Mouse (Mus musculus) cerebellum, adult (tissue): ENCODE results near the gene Hapln3.

Experiments
- ATAC-seq: cut with Nextera tagmentation; 2 replicates; pipeline ENCODE4 v1.9.2; 2017; ENCODE audit warnings: mild to moderate bottlenecking, moderate library complexity, mixed read lengths; ENCODE audit not compliant: insufficient number of reproducible peaks, low FRiP score, low TSS enrichment

Gene Hapln3

DNA sequence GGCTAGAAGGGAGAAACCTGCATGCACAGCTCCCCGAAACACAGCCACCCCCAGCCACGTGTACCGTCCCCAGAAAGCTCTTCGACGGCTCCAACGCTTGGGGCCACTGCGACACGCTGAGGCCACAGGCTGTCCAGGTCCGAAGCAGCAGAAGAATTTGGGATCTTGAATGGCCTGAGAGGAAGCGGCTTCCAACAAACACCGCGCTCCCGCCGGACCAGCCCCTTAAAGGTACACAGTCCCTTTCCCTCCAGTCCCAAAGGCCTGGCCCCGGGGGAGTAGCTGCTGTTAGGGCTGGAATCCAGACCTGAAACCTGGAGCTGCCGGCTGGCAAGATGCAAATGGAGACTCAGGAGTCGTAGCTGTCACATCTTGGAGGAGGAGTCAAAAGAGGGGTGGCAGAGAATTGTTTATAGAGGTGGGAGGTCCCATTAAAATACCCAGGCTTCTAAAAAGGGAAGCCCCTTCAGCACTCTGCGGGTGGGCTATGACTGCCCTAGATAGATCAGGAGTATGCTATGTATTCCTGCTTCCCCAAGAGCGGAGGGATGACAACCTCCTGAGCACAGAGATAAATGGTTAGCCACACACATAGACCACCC, at the start of gene Hapln3:
Gene Hapln3 (minus strand): TSS at position 176 of the 602 bp plus-strand sequence.
- no peak for ATAC-seq

DNA sequence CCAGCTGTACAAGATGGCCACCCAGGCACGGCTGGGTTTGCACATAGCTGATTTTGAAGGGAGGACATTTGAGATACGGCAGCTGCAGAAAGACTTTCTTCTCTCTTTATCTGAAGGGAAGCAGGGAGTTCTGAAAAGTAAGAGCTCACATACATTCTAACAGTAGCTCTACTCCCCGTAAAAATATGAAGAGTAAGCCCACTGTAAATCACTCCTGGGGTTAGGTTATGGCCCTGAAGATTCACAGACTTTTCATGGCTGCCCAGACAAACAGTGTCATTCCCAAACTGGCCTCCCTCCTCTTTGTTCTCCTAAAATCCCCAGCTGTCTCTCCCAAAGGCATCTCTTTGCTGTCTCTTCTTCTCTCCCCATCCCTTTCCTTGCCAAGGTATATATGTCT, 43.0 kb upstream of the Hapln3 start:
- ATAC-seq: no peak

DNA sequence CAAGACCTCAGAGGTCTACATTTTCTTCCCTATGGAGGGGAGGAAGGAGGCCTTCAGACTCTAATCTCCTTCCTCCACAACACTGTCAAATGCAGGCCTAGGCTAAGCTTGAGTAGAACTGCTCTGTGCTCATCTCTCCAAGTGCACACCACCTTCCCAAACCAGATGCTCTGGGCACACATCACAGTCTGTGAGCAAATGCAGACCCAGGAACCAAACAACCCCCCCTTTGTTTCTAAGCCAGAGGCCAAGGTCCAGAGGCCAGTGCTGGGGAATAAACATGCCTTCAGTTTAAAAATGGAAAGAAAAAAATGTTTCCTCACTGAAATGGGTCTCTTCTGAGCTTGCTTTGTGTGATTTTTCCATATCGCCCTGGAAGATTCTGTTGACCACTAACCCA, 41.0 kb upstream of the Hapln3 start:
- ATAC-seq: no peak

DNA sequence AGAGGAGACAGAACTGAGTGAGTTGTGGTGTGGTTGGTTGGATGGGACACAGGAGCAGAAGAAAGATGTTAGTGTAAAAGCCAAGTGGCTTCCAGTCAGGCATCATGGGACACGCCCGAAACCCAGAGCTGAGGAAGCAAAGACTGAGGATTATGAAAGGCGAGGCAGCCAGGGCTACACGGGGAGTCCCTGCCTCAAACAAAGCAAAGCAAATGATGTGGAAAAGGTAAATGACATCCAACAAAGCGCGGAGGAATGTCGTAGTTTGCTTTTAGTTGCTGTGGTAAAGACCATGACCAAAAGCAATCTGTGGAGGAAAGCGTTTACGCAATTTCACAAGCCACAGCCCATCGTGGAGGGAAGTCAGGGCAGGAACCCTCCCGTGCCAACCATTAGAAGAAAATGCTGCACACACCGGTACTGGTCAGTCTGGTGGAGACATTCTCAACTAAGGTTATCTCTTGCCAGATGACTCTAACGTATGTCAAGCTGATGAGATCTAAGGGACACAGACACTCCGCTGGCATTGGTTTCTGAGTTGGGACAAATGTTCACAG, 36.3 kb upstream of the Hapln3 start:
- ATAC-seq: no peak

DNA sequence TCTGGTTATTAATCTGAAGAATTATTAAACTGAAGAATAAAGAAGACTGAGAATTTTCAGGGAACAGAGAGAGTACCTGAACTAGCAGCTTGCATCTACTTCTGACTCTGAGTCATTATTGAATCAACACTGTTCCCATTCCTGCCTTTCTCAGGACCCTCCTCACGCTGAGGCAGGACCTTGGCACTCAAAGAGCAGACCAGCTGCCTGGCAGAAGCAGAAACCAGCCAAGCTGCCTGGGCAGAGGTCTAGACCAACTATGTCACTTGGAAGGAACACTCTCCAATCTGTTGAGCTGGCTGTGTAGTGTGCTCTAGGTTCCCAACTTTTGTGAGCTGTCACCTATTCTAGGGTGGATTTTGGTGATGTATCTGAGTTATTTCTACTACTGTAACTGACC, 28.6 kb upstream of the Hapln3 start:
- ATAC-seq: no peak

DNA sequence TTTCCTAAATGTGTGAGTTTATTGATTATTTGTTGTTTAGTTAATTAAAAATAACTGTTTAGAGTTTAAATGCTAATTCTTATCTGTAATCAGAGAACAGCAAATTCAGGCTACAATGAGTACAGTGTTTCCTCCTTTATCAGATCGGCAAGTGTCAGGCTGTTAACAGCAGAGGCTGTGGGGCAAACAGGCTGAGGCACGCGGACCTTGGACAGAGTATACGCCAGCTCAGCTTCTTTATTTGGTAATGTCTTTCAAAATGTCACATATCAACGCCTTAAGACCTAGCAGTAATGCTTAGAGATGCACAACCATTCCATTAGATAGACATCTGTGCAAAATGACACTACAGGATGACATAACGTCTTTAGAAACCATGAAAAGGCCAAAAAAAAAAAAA, 18.7 kb upstream of the Hapln3 start:
- no peak for ATAC-seq

DNA sequence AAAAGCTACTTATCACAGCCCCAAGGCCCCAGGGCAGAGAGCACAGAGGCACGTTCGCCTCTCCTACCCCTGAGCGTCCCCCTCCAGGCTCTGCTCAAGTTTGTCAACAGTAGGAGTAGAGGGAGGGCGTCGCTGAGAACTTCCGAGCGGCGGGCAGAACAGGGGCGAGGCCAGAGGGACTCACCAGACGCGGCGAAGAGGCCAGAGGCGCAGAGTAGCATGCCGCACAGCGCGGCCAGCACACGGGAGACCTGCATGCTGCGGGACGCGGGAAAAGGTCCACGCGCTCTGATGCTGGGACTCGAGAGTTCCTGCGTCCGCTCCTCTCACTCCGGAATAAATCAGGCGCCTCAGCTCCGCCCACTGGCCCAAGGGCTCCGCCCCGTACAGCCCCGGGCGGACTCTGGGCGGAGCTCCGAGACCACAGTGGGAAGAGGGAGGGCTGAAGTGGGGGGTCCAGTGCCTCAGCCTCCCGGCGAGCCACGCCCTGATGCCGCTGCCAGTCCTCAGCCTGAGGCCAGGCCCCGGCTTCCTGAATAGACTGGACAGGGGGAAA, 18.0 kb upstream of the Hapln3 start, which contains the start of gene Mfge8:
Gene Mfge8 (minus strand): TSS at position 350 of the 556 bp plus-strand sequence.
- ATAC-seq: peak; percentile 62

DNA sequence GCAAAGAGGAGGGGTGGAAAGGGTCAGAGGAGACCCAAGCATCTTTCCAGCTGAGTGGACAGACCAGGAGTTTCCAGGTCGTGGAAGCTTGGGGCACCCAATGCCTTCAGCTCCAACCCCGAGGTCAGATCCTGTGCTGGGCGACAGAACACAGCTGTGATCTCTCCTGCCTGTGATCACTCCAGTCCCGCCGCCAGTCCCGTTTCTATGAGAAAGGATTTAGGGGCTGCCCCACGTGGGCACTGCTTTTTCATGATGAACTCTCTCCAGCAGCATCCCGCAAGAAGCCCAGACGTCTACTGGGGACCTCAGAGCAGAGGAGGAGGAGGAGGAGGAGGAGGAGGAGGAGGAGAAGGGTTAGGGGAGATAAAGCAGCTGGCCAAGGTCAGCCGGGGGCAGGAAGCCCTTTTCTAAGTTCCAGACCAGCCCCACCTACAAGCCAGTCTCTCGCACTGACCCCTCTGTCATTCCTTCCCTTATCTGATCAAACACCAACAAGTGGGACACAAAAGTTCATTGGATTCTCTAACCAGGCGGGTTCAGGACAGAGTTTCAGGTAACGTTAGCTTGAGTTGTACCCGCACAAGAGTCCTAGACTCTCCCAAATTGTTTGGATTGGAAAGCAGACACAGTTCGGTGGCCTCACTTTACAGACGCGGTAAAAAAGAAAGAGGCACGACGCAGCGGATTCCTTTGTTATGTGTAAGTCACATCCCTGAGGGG, 17.3 kb upstream of the Hapln3 start:
- no peak for ATAC-seq

DNA sequence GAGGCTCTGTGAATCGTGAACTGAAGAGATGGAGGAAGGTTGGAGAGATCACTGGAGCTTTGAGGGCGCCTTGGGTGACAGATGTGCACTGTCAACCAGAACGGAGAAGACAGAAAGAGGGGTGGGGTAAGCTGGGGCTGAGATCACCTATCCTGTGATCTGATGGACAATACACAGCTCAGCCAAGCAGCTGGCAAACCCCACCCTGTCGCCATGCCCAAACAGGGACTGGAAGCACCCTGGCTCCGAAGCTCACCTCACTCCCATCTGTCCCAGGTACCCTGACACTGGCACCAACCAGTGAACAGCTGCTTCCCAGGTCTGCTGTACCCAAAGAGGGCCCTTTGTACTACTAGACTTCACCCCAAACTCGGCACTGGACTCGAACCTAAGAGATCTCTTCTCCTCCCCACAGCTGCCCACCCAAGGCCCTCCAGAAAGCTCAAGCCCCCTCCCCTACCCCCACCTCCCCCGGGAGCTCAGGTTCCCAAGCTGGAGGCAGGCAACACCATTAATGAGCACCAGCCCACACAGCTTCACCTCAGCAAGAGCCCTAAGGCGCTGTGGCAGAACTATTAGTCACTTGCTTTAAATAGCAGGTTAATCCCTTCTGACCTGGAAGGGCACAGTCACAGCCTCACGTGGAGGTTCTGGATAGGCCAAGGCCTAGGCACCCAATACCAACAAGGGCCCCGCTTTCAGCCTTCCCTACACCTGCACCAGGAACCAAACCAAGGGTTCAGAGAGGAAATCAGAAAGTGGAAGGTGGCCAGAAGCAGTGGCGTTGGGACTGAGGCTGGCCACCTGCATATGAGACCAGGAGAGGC, 16.4 kb upstream of the Hapln3 start:
- no peak for ATAC-seq

DNA sequence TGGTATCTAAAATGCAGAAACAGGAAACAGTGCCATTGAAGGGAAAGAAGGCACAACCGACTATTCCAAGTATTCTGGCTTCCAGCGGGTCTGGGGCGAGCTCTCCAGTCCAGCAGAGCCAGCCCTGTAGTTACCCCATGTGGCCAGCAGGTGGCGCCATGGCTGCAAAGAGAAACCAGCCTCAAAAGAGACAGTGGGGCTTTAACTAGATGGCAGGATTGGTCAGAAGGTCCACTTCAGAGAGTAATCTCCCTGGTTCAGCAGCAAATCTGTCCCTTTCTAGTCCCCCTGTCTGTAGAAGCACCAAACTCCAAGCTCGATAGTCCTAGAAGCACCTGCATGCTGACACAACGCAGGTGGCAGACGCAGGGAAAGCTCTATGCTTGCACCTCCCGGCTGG, 10.1 kb upstream of the Hapln3 start:
- ATAC-seq: 0 out of 2 replicates have a peak, but pooled peaks have one; percentile 29

DNA sequence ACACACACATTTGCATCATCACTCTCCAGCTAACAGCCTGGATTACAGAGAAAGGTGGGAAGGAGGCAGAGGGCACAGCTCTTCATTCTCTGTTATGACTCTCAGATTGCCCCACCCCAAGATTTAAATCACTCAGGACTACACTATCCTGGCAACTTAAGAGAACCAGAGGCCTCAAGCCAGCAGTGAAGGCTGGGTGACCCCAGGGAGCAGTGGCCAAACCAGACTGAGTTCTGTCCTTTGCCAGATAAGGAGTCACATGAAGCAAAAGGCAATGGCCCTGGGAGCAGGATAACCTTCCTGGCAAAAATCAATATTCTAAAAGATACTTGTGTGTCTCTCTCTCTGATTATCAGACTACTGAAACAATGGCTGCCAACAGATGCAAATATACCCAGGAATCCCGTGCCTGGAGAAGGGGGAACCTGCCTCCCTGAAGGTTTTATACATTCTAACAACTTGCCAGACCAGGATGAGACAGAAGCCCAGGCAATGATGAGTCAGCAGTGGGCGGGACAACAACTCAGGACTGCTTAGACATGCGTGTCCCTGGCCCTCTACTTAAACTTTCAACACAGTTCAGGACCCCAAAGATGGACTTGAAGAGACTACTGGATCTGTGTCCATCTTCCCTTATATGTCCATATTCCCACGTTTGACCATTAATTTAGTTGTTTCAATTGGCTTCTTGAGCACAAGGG, 9.2 kb upstream of the Hapln3 start:
- no peak for ATAC-seq

DNA sequence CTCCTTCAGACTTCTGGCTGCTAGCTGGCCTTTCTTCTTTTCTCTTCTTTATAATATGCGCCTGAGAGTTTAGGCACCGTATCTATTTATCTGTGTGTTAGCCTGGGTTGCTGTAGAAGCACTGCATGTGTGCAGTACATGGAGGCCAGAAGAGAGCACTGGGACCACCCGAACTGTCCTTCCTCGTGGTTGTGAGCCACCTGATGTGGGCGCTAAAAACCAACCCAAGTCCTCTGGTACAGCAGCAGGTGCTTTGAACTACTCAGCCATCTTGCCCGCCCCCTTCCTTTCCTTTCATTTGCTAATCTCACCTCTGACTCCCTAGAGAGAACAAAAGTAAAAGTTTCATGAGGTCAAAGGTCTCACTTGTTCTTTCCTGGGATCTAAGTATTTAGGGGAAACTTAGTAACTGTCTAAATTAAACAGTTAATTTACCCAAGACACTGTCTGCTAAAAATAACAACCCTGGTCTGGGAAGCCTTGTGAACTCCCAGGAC, 8.6 kb upstream of the Hapln3 start:
- ATAC-seq: no peak

DNA sequence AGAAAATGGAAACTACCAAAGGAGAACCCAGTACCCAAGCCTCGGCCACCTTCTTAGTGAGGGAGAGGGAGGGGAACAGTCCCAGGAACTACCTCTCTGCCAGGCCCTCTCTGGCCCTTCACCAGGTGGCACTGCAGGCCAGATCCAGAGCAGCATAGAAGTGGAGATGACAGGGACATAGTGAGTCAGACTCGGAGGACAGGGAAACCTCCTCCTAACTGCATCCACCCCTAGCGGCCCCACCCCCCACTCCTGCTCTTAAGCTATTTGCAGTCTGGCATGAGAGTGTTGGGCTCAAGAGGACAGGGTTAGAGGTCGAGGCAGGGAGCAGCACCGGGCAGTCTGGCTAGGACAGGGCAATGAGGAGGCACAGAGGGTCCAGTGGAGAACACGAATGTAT, 2.6 kb upstream of the Hapln3 start:
- no peak for ATAC-seq

DNA sequence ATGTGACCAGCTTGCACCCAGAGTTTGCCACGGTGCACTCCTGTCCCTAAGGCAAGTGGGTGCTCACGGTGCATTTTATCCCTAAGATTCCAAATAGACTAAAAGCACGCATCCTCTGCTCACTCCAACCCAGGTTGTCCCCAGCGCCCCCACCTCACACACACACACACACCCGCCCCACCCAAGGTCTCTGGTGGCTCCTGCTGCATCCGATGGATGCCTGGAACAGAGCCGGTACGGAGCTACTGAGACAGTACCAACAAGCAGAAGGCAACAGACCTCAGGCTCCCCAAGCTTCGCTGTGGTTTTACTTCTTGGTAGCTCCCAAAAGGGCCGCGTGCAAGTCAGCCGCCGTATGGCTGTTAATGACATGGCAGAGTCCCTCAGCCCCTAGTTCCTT, 433 bp downstream of the Hapln3 start:
- ATAC-seq: no peak

DNA sequence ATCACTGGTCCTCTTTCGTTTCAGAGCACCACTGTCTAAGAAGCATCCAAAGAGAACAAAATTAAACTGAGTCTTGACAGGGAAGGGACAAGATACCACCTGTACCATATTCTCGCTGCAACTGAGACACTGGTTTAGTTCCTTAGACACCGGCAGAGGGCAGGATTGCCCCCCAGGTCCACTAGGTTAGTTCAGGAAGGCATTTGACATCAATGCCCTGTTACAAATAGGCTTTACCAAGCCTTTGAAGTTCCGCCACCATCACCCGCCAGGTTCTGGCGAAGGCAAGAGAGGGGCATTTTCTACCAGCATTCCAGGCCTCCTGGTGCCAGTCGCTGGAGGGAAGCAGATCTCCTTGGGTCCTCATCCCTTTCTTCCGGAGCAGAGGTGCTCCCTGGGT, 935 bp downstream of the Hapln3 start:
- ATAC-seq: no peak

DNA sequence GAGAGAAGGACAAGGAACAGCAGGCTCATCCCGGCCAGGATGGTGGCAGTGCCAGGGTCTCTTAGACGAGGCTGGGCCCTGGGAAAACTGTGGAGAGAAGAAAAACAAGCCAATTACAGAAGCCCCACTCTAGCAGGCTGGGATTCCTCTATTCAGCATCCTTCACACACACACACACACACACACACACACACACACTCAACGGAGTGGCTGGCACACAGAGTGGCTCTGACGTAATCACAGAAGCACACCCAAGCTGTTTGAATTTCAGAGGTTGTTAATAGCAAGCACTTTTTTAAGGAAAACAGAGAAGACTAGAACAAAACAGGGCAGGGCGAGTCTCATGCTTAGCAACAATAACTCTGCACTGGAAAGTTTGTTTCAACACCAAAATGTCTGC, 7.4 kb downstream of the Hapln3 start:
- no peak for ATAC-seq

DNA sequence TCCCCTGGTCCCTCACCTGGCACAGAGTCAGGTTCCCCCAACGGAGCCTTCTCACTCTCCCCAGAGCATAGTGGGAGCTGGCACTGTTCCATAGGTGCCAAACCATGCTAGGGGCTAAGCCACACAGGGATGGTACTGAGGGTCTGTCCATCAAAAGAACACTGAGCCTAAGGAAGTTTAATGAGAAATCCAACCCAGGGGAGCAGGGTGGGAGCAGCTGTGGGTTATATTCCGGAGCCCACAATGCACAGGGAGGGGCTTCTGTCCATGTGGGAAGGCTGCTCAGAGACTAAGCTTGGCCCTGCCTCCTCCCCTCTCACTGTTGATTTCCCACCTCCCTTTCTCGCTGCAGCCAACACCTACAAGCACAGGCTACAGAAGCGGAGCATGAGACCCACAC, 17.0 kb downstream of the Hapln3 start:
- ATAC-seq: no peak

DNA sequence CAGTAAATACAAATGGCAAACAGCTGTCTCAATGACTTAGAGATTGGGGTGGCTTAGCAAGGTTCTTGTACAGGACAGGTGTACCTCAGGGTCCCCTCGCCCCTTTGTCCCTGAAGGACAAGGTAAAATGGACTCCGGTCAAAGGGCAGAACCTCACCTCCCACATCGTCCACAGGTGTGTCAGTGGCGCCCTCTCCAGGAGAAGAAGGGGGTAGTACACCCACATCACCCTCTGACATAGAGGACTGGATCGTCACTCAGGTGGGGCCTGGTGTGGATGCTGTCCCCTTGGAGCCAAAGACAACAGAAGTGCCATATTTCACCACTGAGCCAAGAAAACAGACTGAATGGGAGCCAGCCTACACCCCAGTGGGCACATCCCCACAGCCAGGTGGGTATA, 34.3 kb downstream of the Hapln3 start:
- ATAC-seq: no peak

DNA sequence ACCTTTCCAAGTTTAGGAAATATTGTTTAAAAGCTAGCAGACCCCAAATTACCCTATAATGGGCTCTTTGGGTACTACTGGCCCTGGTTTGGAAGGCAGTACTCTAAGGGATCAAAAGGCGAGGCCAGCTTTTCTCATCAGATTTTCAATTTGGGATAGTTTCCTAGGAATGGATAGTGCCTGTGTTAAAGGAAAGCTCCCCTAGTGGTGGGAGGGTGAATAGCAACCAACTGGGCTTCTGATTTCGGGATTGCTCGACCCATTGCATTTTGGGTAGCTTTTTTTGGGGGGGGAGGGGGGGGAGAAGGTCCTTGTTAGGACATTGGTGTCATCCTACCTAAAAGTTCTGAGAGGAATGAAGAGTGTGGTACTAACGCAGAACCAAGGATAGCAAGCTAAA, 41.7 kb downstream of the Hapln3 start:
- no peak for ATAC-seq
